11 mouse cellular contexts compared by ENCODE assay signal in the genomic region with DNA sequence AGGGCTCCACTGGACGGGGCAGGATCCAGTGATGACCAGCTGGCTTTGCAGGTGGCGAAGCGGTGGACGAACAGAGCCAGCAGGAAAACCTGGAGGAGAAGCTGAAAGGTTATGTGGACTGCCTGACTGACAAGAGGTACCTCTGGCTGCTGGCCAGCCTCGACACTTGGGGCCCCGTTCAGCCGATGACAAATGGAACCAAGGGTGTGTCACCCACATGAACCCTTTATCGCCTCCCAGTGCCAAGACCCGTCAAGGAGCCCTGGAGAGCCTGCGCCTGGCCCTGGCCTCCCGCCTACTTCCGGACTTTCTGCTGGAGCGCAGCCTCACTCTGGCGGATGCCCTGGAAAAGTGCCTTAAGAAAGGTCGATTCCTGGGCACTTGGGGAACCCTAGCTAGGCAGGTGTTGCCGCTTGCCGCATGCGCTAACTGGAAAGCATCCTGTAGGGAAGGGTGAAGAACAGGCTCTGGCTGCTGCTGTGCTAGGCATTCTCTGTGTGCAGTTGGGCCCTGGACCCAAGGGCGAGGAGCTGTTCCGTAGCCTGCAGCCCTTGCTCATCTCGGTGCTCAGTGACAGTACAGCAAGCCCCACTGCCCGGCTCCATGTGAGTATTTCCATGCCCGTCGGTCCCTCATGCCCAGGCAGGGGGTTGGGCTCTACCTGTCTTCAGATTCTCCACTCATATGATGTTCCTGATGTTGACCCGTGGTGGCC. TPM values are rescaled to one million over a fixed set of nuclear protein-coding genes. Genes with fewer than 3 reads are reported as not detected.
DNase-seq lines count a peak whose midpoint lies in the region; ATAC-seq and TF ChIP-seq lines count a peak whose summit lies in the region.
"Had no signal": no experiment of that assay in that cellular context is flagged by ENCODE, and none has a peak within 500 bp of the region (broad histone marks: within the 10 kb centered on the region; RNA-seq: fewer than 3 reads in every experiment).

No protein-coding gene starts in this region.

- no peaks in the 10 kb centered on the region for H3K9me3 ChIP-seq in E14TG2a.4 (ENCODE audit: low read length)
- no peaks in the 10 kb centered on the region for H3K9me3 ChIP-seq in intestine, embryonic 14.5 days (ENCODE audit: control insufficient read depth, low read length)
- no peaks in the 10 kb centered on the region for H3K9me3 ChIP-seq in lung, embryonic 16.5 days (ENCODE audit: control insufficient read depth, low read length)
- H3K9me3 ChIP-seq: embryonic facial prominence, embryonic 13.5 days had no signal

- H3K9ac ChIP-seq in intestine, embryonic 14.5 days (ENCODE audit: low read length): no peak overlapping the region
- H3K9ac ChIP-seq in lung, embryonic 16.5 days (ENCODE audit: low read length): no peak overlapping the region
- H3K9ac ChIP-seq: embryonic facial prominence, embryonic 13.5 days had no signal

- H3K4me1 ChIP-seq in E14TG2a.4 (replicated peaks; ENCODE audit: low read depth, low read length): peaks cover 81% of the 10 kb centered on the region
- peaks cover 3% of the 10 kb centered on the region; the same call in 1 of the 2 replicates for H3K4me1 ChIP-seq in bone marrow, adult 2 months (ENCODE audit: control insufficient read depth, insufficient read depth, low read length)
- peaks cover 11% of the 10 kb centered on the region for H3K4me1 ChIP-seq in intestine, embryonic 14.5 days (replicated peaks; ENCODE audit: control insufficient read depth, insufficient read depth, low read length)
- H3K4me1 ChIP-seq in lung, embryonic 16.5 days (replicated peaks; ENCODE audit: control insufficient read depth, insufficient read depth, low read length): peaks cover 16% of the 10 kb centered on the region

- WGBS in bone marrow, adult 2 months: 76% methylated on average over 25 of the region's 25 CpGs
- 90% methylated on average over 25 of the region's 25 CpGs for WGBS in intestine, embryonic 14.5 days
- WGBS in lung, embryonic 16.5 days: 73% methylated on average over 25 of the region's 25 CpGs

- H3K4me3 ChIP-seq in E14TG2a.4 (replicated peaks; ENCODE audit: low read length): 0 out of 2 replicates have a peak overlapping the region, but pooled peaks have one; percentile 10
- H3K4me3 ChIP-seq in bone marrow, adult 2 months (replicated peaks; ENCODE audit: control insufficient read depth, low read depth, low read length): peak overlapping the region; percentile 50
- no peak overlapping the region for H3K4me3 ChIP-seq in intestine, embryonic 14.5 days (ENCODE audit: low read depth, low read length)
- no peak overlapping the region for H3K4me3 ChIP-seq in lung, embryonic 16.5 days (ENCODE audit: low read length)
- H3K4me3 ChIP-seq: embryonic facial prominence, embryonic 13.5 days had no signal

- no peak for TF ChIP-seq CTCF in E14TG2a.4 (conservative IDR thresholded peaks at IDR 0.05; ENCODE audit: low read length)
- no peak for TF ChIP-seq CTCF in bone marrow, adult 2 months (IDR thresholded peaks at IDR 0.05; ENCODE audit: control insufficient read depth, insufficient read depth, low read length)

- peak overlapping the region; percentile 89 for H3K27ac ChIP-seq in bone marrow, adult 2 months (ENCODE audit: control insufficient read depth, insufficient read depth, low read depth, low read length, poor library complexity)
- no peak overlapping the region for H3K27ac ChIP-seq in intestine, embryonic 14.5 days (ENCODE audit: low read depth)
- H3K27ac ChIP-seq in lung, embryonic 16.5 days (ENCODE audit: low read length): peak overlapping the region; percentile 71
- H3K27ac ChIP-seq: embryonic facial prominence, embryonic 13.5 days had no signal

- ATAC-seq in intestine, embryonic 14.5 days (replicated peaks; ENCODE audit: low FRiP score, low TSS enrichment, low read depth): no peak
- ATAC-seq in lung, embryonic 16.5 days (ENCODE audit: low read depth): no peak
- ATAC-seq in megakaryocyte, adult 5-6 weeks (ENCODE audit: poor library complexity, severe bottlenecking): no peak
- ATAC-seq: inflammation-experienced regulatory T-cells, adult 6 months had no signal

- H3K27me3 ChIP-seq in E14TG2a.4 (ENCODE audit: insufficient read depth, low read length): peaks cover 3% of the 10 kb centered on the region; the same call in 1 of the 2 replicates
- no peaks in the 10 kb centered on the region for H3K27me3 ChIP-seq in intestine, embryonic 14.5 days (replicated peaks; ENCODE audit: control insufficient read depth, insufficient read depth, low read length)
- no peaks in the 10 kb centered on the region for H3K27me3 ChIP-seq in lung, embryonic 16.5 days (ENCODE audit: control insufficient read depth, insufficient read depth, low read depth, low read length)
- H3K27me3 ChIP-seq: embryonic facial prominence, embryonic 13.5 days had no signal

- peak; percentile 54 for DNase-seq in intestine, embryonic 14.5 days (ENCODE audit: low spot score)
- no peak for DNase-seq in left cerebral cortex, postnatal 4 days
- no peak for DNase-seq in retina, postnatal 1 day
- no peak for DNase-seq in layer of hippocampus, postnatal 14 days (ENCODE audit: low spot score in 2 of 2)

- TF ChIP-seq POLR2A in bone marrow, adult 2 months (IDR thresholded peaks at IDR 0.05; ENCODE audit: borderline replicate concordance, control insufficient read depth, low read depth, low read length): no peak

- H3K4me2 ChIP-seq in intestine, embryonic 14.5 days (ENCODE audit: low read length): no peak overlapping the region
- no peak overlapping the region for H3K4me2 ChIP-seq in lung, embryonic 16.5 days (ENCODE audit: low read depth, low read length)
- H3K4me2 ChIP-seq: embryonic facial prominence, embryonic 13.5 days had no signal

- peaks cover 66% of the 10 kb centered on the region for H3K36me3 ChIP-seq in E14TG2a.4 (ENCODE audit: insufficient read depth, low read length)
- peaks cover 56% of the 10 kb centered on the region for H3K36me3 ChIP-seq in intestine, embryonic 14.5 days (ENCODE audit: control insufficient read depth, insufficient read depth, low read length)
- peaks cover 27% of the 10 kb centered on the region for H3K36me3 ChIP-seq in lung, embryonic 16.5 days (ENCODE audit: control insufficient read depth, insufficient read depth, low read length)

- intact Hi-C loops in left cerebral cortex, postnatal 4 days (cut with DNase I): no loop called here

RNA-seq across cellular contexts. Expression of a gene that starts 2.8 kb away (rescaled TPM):
- polyA plus RNA-seq in bone marrow, adult 2 months (2011; ENCODE audit: insufficient read depth, insufficient read length, low replicate concordance, missing spikeins): 172 and 173 TPM in 2 replicates
- 77.4 and 79.5 TPM in 2 replicates for polyA plus RNA-seq in intestine, embryonic 14.5 days (2014; fragmentation: Nextera tagmentation; extraction: Ambion mirVana)
- polyA plus RNA-seq in lung, embryonic 16.5 days (2015; fragmentation: Nextera tagmentation; extraction: Ambion mirVana): 44.1 and 51.9 TPM in 2 replicates
- 10 to 100 TPM; 12.5 to 14.5 TPM for total RNA-seq in left cerebral cortex, postnatal 4 days (2021)
- total RNA-seq in megakaryocyte, adult 5-6 weeks (2015): 6.8 and 11.1 TPM in 2 replicates
- total RNA-seq in megakaryocyte, adult 5-6 weeks (2017): 8.7 and 9.9 TPM in 2 replicates
- total RNA-seq in layer of hippocampus, postnatal 14 days (2021): 10 to 100 TPM; 12.1 to 13.0 TPM

RNA-seq across cellular contexts. Expression of a gene that starts 9.6 kb away (rescaled TPM):
- 2.8 TPM in 1 of 2 replicates, not detected in the other for polyA plus RNA-seq in bone marrow, adult 2 months (2011; ENCODE audit: insufficient read depth, insufficient read length, low replicate concordance, missing spikeins)
- polyA plus RNA-seq in intestine, embryonic 14.5 days (2014; fragmentation: Nextera tagmentation; extraction: Ambion mirVana): 0.87 and 1.4 TPM in 2 replicates
- 0.97 and 1.6 TPM in 2 replicates for polyA plus RNA-seq in lung, embryonic 16.5 days (2015; fragmentation: Nextera tagmentation; extraction: Ambion mirVana)
- 1 to 10 TPM; 1.5 to 2.1 TPM for total RNA-seq in left cerebral cortex, postnatal 4 days (2021)
- 1.5 and 1.9 TPM in 2 replicates for total RNA-seq in megakaryocyte, adult 5-6 weeks (2015)
- 0.18 and 0.57 TPM in 2 replicates for total RNA-seq in megakaryocyte, adult 5-6 weeks (2017)
- total RNA-seq in layer of hippocampus, postnatal 14 days (2021): 1 to 10 TPM in 1 of 2 experiments, under 1 TPM in 1; 0.95 to 1.5 TPM
- total RNA-seq: monocyte, adult 5-6 weeks had no signal

RNA-seq across cellular contexts. Expression of a gene that starts 11.5 kb away (rescaled TPM):
- 14.9 and 34.9 TPM in 2 replicates for polyA plus RNA-seq in bone marrow, adult 2 months (2011; ENCODE audit: insufficient read depth, insufficient read length, low replicate concordance, missing spikeins)
- polyA plus RNA-seq in intestine, embryonic 14.5 days (2014; fragmentation: Nextera tagmentation; extraction: Ambion mirVana): 14.7 and 19.6 TPM in 2 replicates
- 22.3 and 23.0 TPM in 2 replicates for polyA plus RNA-seq in lung, embryonic 16.5 days (2015; fragmentation: Nextera tagmentation; extraction: Ambion mirVana)
- total RNA-seq in left cerebral cortex, postnatal 4 days (2021): 10 to 100 TPM; 11.9 to 13.0 TPM
- total RNA-seq in megakaryocyte, adult 5-6 weeks (2015): 7.2 and 15.3 TPM in 2 replicates
- total RNA-seq in megakaryocyte, adult 5-6 weeks (2017): 6.9 and 10.1 TPM in 2 replicates
- total RNA-seq in layer of hippocampus, postnatal 14 days (2021): 10 to 100 TPM in 1 of 2 experiments, 1 to 10 TPM in 1; 9.5 to 10.0 TPM

RNA-seq across cellular contexts. Expression of a gene that starts 13.5 kb away (rescaled TPM):
- 2.9 and 8.5 TPM in 2 replicates for polyA plus RNA-seq in bone marrow, adult 2 months (2011; ENCODE audit: insufficient read depth, insufficient read length, low replicate concordance, missing spikeins)
- 4.0 and 5.1 TPM in 2 replicates for polyA plus RNA-seq in intestine, embryonic 14.5 days (2014; fragmentation: Nextera tagmentation; extraction: Ambion mirVana)
- polyA plus RNA-seq in lung, embryonic 16.5 days (2015; fragmentation: Nextera tagmentation; extraction: Ambion mirVana): 10.1 and 13.8 TPM in 2 replicates
- 1 to 10 TPM; 3.8 to 4.1 TPM for total RNA-seq in left cerebral cortex, postnatal 4 days (2021)
- total RNA-seq in megakaryocyte, adult 5-6 weeks (2015): 0.38 and 0.57 TPM in 2 replicates
- total RNA-seq in megakaryocyte, adult 5-6 weeks (2017): 0.98 and 0.99 TPM in 2 replicates
- 1 to 10 TPM; 4.8 to 6.3 TPM for total RNA-seq in layer of hippocampus, postnatal 14 days (2021)

RNA-seq across cellular contexts. Expression of a gene that starts 18.8 kb away (rescaled TPM):
- polyA plus RNA-seq in bone marrow, adult 2 months (2011; ENCODE audit: insufficient read depth, insufficient read length, low replicate concordance, missing spikeins): 2.1 TPM in 1 of 2 replicates, not detected in the other
- polyA plus RNA-seq in intestine, embryonic 14.5 days (2014; fragmentation: Nextera tagmentation; extraction: Ambion mirVana): 16.5 and 18.3 TPM in 2 replicates
- polyA plus RNA-seq in lung, embryonic 16.5 days (2015; fragmentation: Nextera tagmentation; extraction: Ambion mirVana): 11.8 and 12.5 TPM in 2 replicates
- total RNA-seq in left cerebral cortex, postnatal 4 days (2021): 1 to 10 TPM; 3.9 to 5.6 TPM
- not detected in 2 replicates for total RNA-seq in megakaryocyte, adult 5-6 weeks (2015)
- total RNA-seq in megakaryocyte, adult 5-6 weeks (2017): 0.08 TPM in 1 of 2 replicates, not detected in the other
- 1 to 10 TPM; 2.0 to 4.9 TPM for total RNA-seq in layer of hippocampus, postnatal 14 days (2021)
- total RNA-seq: monocyte, adult 5-6 weeks had no signal
- polyA plus RNA-seq: inflammation-experienced regulatory T-cells, adult 6 months had no signal

Comparison
In these comparisons a context has a peak if more than half of its experiments do, and no peak if none do; other contexts are left out.
1. H3K4me3 ChIP-seq: peak in E14TG2a.4 (single experiment) and bone marrow, adult 2 months (single experiment); none in intestine, embryonic 14.5 days (single experiment) and lung, embryonic 16.5 days (single experiment).